Mouse (Mus musculus): ENCODE results near the gene Lpcat1.

Lpcat1 gene

GRCm38 (mm10) chr13:73476259-73476658 is 9.3 kb downstream of the Lpcat1 start:
- DNase-seq (ENCODE audit: low read depth, low spot score): no peak

GRCm38 (mm10) chr13:73476796-73477195 is 9.8 kb downstream of the Lpcat1 start:
- no peak for DNase-seq (ENCODE audit: low read depth, low spot score)

- DNase-seq (ENCODE audit: low read depth, low spot score): no peak
Observed at GRCm38 (mm10) chr13:73477841-73478240, 10.8 kb downstream of the Lpcat1 start.

GRCm38 (mm10) chr13:73482476-73482875 is 15.5 kb downstream of the Lpcat1 start:
- DNase-seq (ENCODE audit: low read depth, low spot score): no peak

DNA sequence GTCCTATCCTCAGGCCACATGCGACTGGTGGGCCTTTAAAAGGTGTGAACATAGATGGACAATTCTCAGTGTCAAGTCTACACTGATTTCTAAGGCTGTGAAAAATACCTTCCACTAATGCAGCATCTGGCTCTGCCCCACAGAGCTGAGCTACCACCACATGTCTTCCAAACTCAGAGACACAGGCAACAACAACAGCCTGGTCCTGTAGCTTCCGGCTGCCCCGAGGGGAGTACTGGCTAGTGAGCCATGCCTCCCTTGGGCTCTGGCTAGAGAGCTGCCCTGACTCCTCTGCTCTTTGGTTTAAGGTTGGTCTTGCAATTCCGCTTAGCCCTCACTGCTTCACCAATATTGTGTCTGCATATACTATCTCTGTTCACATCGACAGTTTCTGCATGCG is 16.3 kb downstream of the Lpcat1 start:
- DNase-seq (ENCODE audit: low read depth, low spot score): no peak

DNA sequence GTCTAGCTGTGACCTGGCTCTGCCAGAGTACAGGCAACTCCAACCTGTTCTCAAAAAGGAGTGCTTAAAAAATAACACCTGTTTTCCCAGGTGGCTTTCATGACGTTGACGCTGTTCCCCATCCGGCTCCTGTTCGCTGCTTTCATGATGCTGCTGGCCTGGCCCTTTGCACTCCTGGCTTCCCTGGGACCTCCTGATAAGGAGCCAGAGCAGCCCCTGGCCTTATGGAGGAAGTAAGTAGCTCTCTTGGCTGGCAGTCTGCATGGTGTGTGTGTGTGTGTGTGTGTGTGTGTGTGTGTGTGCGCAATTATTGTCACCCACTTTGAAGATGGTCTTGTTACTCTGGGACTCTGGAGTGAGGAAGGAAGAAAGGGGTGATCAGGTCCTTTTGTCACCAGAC is 17.2 kb downstream of the Lpcat1 start:
- no peak for DNase-seq (ENCODE audit: low read depth, low spot score)

DNA sequence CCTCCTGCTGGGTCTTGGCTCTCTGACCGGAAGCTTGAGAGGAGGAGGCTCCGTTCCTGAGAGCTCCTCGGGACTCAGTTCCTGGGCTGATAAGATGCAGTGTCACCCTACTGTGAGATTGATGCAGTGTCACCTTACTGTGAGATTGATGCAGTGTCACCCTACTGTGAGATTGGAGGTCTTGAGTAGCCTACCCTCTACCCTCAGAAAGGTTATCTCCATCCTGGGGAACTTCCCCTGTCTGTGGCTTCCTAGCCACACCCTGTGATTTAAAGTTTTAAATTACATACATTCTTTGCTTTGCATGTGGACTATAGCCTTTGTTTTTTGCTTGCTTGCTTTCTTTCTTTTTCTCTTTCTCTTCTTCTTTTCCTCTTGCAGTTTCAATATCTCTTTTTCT is 21.1 kb downstream of the Lpcat1 start:
- DNase-seq (ENCODE audit: low read depth, low spot score): no peak

- DNase-seq (ENCODE audit: low read depth, low spot score): no peak
Observed at GRCm38 (mm10) chr13:73488707-73489106, 21.7 kb downstream of the Lpcat1 start.

DNA sequence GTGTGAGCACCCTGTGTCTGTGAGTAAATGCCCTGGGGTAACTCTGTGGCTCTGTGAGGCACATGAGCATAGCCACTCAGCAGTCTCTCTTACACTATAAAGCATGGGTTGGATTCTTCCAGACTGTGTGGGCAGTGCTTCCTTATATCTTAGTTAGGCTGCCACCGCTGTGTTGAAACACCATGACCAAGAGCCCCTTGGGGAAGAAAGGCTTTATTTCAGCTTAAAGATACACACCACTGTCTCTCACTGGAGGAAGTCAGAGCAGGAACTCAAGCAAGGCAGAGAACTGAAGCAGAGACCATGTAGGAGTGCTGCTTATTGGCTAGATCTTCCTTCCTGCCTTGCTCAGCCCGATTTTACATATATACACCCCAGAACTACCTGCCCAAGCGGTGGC is 23.0 kb downstream of the Lpcat1 start:
- DNase-seq (ENCODE audit: low read depth, low spot score): no peak

- DNase-seq (ENCODE audit: low read depth, low spot score): no peak
Observed at GRCm38 (mm10) chr13:73490564-73491170, 23.7 kb downstream of the Lpcat1 start.

- no peak for DNase-seq (ENCODE audit: low read depth, low spot score)
Observed at GRCm38 (mm10) chr13:73493183-73493582, 26.2 kb downstream of the Lpcat1 start.

DNA sequence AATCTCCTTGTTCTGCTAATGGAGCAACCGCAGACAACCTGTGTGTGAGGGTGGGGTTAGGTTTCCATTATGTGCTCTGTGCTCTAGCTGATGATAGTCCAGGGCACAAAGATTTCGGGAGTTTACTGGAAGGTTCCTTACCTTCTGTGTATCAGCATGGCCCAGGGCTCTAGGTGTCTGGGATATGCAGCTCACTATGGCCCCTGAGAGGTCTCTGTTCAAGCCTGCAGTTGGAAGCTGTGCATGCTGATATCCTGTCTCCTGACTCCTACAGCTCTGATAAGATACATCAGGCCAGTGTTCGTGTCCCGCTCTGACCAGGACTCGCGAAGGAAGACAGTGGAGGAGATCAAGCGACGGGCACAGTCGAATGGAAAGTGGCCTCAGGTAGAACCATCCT is 27.5 kb downstream of the Lpcat1 start:
- no peak for DNase-seq (ENCODE audit: low read depth, low spot score)

- no peak for DNase-seq (ENCODE audit: low read depth, low spot score)
Observed at GRCm38 (mm10) chr13:73496137-73496536, 29.1 kb downstream of the Lpcat1 start.

GRCm38 (mm10) chr13:73499893-73500604 is 33.1 kb downstream of the Lpcat1 start:
- DNase-seq (ENCODE audit: low read depth, low spot score): no peak

- DNase-seq (ENCODE audit: low read depth, low spot score): no peak
Observed at GRCm38 (mm10) chr13:73502719-73503118, 35.7 kb downstream of the Lpcat1 start.

DNA sequence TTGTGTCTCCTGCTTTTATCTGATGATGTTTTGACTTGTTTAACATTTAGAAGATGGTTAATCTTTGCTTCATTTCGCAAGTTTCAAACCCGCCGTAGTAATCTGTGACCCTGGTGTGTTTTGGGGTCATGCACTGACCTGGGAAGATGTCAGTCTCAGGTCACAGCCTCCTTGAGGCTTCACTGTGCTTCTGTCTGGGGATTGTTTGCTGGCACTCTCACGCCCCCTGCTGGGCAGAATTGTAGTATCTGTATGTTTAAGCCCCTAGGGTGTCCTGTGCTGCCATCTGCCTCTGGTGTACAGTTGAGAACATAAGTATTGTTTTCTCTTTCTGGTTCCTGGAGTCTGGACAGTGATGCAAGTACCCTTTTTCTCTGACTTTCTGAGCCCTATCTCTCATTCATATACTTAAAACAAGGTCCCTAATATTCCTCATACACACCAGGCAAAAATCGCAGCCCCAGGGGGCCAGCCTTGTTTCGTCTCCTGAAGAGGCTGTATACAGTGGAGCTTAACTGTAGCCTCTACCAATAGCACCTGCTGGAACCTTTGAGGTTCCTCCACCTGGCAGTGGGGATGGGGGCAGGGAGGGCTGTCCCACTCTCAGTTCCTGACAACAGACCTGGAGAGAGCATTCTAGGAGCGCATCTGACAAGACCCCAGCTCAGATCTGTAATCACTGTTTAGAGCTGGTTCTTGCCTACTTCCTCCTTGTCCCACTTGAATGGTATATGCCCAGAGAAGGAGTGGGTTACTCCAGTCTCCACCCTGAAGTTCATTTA is 38.9 kb downstream of the Lpcat1 start:
- peak; percentile 72 for DNase-seq (ENCODE audit: low read depth, low spot score)

GRCm38 (mm10) chr13:73508817-73509550 is 42.0 kb downstream of the Lpcat1 start:
- DNase-seq (ENCODE audit: low read depth, low spot score): no peak

DNA sequence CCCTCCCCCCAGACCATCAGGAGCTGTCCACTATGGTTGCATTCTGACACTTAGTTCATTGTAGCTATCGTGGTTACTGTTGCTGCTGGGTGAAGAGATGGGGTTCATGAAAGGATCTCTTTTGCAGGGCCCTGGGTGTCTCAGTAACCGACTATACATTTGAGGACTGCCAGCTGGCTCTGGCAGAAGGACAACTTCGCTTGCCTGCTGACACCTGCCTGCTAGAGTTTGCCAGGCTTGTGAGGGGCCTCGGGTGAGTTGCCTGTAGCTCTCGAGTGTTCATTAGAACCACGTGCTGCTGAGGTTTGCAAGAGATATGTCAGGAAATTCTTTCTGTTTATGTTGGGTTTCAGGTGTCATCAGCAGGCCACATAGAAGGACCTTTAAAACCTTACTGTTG is 42.9 kb downstream of the Lpcat1 start:
- DNase-seq (ENCODE audit: low read depth, low spot score): no peak

DNA sequence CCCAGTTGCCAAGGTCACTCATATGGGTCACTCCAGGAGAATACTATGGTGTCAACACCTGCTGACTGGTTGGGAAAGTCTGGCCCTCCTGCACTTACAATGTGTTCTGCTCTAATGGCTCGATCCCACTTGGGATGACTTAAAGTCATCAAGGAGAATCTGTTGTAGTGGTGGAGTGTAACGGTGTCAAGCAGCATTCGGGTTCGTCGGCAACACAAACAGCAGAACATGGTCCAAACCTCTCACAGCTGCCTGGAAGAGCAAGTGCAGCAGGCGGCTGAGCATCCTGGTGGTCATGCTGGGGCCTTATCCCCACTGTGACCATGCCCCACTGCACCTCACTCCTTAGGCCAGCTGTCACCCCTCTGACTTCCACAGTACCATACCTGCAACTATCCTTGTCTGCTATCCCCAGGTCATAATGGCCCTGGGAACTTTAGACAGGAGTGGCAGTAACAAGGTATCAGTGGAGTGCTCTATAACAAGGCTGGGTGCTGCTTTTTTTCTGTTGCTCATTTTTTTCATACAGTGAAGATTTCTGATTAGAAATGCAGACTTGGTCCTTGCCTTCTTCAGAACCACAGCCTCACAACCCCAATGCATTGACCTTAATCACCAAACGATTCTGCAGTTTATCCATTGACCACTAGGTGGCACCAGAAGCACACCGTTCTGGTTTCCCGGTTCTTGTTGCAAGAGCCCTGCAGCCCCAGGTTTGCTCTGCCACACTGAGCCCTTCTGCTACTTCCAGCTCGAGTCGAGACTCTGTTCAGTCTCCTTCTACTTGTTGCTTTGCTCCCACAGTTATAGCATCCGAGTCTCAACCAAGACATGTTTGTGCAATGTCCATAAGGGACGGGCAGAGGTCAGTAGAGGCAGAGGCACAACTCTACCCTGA is 46.0 kb downstream of the Lpcat1 start:
- peak; percentile 83 for DNase-seq (ENCODE audit: low read depth, low spot score)

GRCm38 (mm10) chr13:73516886-73517285 is 49.9 kb downstream of the Lpcat1 start:
- DNase-seq (ENCODE audit: low read depth, low spot score): no peak

GRCm38 (mm10) chr13:73533716-73534115 is 66.7 kb downstream of the Lpcat1 start:
- DNase-seq (ENCODE audit: low read depth, low spot score): no peak
